Mouse (Mus musculus): Measurements from ENCODE around the gene Taar7d.
"Not testable (repeated sequence)": the region's sequence is repeated elsewhere in the genome, so short reads cannot be mapped to it uniquely, and the experiment has no call there.

DNA sequence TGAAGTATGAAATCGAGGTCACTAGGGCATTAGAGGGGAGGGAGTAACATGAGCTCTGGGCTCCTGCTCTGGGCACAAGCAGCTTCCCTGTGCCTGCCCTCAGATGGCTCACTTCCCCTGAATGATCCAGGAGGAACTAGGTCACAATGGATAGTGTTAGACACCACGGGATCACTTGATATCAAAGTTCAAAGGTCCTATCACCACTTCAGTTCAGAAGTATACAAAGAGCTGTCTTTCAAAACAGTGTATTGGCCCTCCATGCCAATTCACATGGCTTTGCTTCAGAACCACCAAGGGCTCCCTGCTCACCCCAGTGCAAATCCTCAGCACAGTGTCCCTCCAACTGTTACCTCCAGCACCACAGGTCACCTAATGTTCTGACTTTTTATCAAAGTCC lies 47.7 kb downstream of the Taar7d start:
- not testable (repeated sequence) for TF ChIP-seq EP300, CTCF (IDR thresholded peaks at IDR 0.05; ENCODE audit: low read depth)
